Mouse (Mus musculus): ENCODE measurements around the gene Slc9a9. TPM values are rescaled to one million over a fixed set of nuclear protein-coding genes. Genes with fewer than 3 reads are reported as not detected.

The Slc9a9 gene
- polyA plus RNA-seq, 1 experiment from 2014 or later, result 3.7 TPM

DNA sequence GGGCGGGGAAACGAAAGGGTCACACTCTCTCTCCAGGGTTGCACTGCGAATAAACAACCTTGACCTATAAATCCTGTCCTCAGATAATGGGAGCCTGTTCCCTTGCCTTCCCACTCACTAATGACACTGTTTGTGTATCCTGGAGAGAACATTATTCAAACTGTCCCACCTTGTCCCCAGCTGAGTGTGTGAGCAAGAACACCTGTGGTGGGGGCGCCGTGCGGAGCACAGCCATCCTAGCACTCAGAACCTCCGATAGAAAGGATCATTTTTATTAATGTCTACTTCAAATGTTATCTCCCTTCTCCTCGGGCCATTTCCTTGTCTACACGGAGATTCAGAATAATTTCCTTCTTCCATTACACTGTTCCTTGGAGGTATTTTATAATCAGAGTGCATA, 382.5 kb downstream of the Slc9a9 start:
- 89% methylated on average over 9 of the region's 9 CpGs for WGBS
- Histone ChIP-seq H3K4me2 (ENCODE audit: low read length) (no peak overlapping the region), H3K4me3 (replicated peaks; ENCODE audit: low read length) (no peak overlapping the region), H3K36me3 (ENCODE audit: control insufficient read depth, insufficient read depth) (no peaks in the 10 kb centered on the region), H3K9me3 (ENCODE audit: control insufficient read depth, low read length) (no peaks in the 10 kb centered on the region), H3K9ac (replicated peaks; ENCODE audit: low read depth, low read length) (no peak overlapping the region), H3K27me3 (replicated peaks; ENCODE audit: control insufficient read depth, insufficient read depth, low read length) (no peaks in the 10 kb centered on the region), H3K4me1 (replicated peaks; ENCODE audit: control insufficient read depth, insufficient read depth, low read length) (peaks cover 3% of the 10 kb centered on the region; the same call in 1 of the 2 replicates), H3K27ac (ENCODE audit: low read length) (no peak overlapping the region)
- ATAC-seq, result no peak

DNA sequence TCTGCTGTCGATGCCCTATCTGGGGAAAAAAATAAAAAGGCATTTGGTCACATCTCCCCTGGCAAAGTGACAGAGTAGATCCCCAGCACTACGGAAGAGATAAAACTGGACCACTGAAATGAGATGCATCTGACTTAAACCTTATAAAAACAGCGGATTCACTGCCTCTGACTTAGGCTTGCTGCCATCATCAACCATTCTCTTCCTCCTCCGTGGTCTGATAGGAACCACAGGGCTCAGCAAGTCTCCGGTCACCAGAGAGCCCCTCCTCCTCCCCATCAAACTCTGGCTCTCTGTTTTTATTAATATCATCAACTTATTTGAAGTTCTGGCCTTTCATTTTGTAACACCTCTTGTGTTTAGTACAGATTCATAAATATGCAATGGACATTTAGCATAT, 383.5 kb downstream of the Slc9a9 start:
- no peak for ATAC-seq

DNA sequence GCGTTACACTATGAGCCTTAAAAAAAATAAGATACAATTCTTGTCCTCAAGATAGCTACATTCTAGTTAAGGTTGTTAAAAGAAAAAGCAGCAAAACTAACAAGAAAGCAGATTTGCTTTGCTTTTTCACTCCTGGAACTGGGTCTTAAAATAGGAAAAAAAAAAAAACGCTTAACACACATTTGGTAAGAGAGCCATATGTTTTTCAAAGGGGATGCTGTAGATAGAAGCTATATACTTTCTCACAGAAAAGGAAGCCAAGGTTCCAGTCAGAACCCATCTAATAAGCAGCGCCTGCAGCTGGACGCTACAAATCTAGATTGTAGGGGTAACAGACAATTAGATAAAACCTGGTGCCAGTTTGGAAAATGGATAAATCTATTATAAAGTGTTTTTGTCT, 386.1 kb downstream of the Slc9a9 start:
- H3K27me3 ChIP-seq (replicated peaks; ENCODE audit: control insufficient read depth, insufficient read depth, low read length), result no peaks in the 10 kb centered on the region
- peaks cover 3% of the 10 kb centered on the region; the same call in 1 of the 2 replicates for H3K4me1 ChIP-seq (replicated peaks; ENCODE audit: control insufficient read depth, insufficient read depth, low read length)
- no peak overlapping the region for H3K27ac ChIP-seq (ENCODE audit: low read length)
- WGBS, result 71% methylated on average over 4 of the region's 4 CpGs
- H3K4me3 ChIP-seq (replicated peaks; ENCODE audit: low read length), result no peak overlapping the region
- H3K9ac ChIP-seq (replicated peaks; ENCODE audit: low read depth, low read length), result no peak overlapping the region
- H3K4me2 ChIP-seq (ENCODE audit: low read length), result no peak overlapping the region
- ATAC-seq, result peak; percentile 49; the same call in 1 of the 2 replicates
- H3K36me3 ChIP-seq (ENCODE audit: control insufficient read depth, insufficient read depth), result no peaks in the 10 kb centered on the region
- H3K9me3 ChIP-seq (ENCODE audit: control insufficient read depth, low read length), result no peaks in the 10 kb centered on the region

More for the DNA sequence above, 383.5 kb downstream of the Slc9a9 start:
- no peak overlapping the region for H3K4me3 ChIP-seq (replicated peaks; ENCODE audit: low read length)
- peaks cover 3% of the 10 kb centered on the region; the same call in 1 of the 2 replicates for H3K4me1 ChIP-seq (replicated peaks; ENCODE audit: control insufficient read depth, insufficient read depth, low read length)
- 74% methylated on average over 5 of the region's 5 CpGs for WGBS
- H3K36me3 ChIP-seq (ENCODE audit: control insufficient read depth, insufficient read depth), result no peaks in the 10 kb centered on the region
- no peak overlapping the region for H3K9ac ChIP-seq (replicated peaks; ENCODE audit: low read depth, low read length)
- no peaks in the 10 kb centered on the region for H3K27me3 ChIP-seq (replicated peaks; ENCODE audit: control insufficient read depth, insufficient read depth, low read length)
- H3K27ac ChIP-seq (ENCODE audit: low read length), result no peak overlapping the region
- no peak overlapping the region for H3K4me2 ChIP-seq (ENCODE audit: low read length)
- no peaks in the 10 kb centered on the region for H3K9me3 ChIP-seq (ENCODE audit: control insufficient read depth, low read length)

DNA sequence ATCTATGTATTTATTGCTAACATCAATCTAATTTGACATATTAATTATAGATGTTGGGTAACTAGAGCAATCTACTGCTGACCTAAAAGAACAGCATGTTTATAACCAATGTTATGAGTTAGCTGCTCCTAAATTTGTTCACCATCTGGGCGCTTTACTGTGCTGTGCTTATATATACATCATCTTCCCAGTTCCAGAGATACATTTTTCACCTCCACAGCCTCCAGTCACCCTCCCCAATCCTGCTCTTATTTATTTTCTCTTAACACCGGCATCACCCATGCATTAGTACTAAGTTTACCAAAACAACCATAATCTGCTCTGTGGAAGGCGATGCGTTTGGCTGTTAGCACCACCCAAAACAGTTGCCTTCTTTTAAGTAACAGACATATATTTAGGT, 391.0 kb downstream of the Slc9a9 start:
- no peaks in the 10 kb centered on the region for H3K27me3 ChIP-seq (replicated peaks; ENCODE audit: control insufficient read depth, insufficient read depth, low read length)
- H3K9me3 ChIP-seq (ENCODE audit: control insufficient read depth, low read length), result no peaks in the 10 kb centered on the region

DNA sequence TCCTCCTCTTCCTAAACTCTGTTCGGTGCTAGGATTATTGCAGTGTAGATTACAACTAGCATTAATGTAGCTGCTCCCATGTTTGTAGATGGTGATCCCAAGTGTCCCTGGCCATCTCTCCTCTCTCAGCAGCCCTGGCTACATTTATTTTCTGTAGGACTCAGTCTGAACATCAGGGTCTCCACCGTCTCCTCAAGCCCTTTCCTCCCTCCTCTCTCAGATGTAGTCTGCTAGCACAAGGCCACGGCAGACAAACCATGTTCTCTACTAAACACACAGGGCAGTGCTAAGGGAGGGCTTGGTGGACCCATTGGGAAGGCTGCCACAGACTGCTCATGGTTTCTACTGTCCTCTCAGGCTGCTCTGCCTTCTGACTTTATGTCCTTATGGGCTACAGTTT, 397.3 kb downstream of the Slc9a9 start:
- Histone ChIP-seq H3K4me3 (replicated peaks; ENCODE audit: low read length) (no peak overlapping the region), H3K36me3 (ENCODE audit: control insufficient read depth, insufficient read depth) (no peaks in the 10 kb centered on the region), H3K4me1 (replicated peaks; ENCODE audit: control insufficient read depth, insufficient read depth, low read length) (peaks cover 7% of the 10 kb centered on the region; the same call in 1 of the 2 replicates), H3K4me2 (ENCODE audit: low read length) (no peak overlapping the region), H3K9me3 (ENCODE audit: control insufficient read depth, low read length) (peaks cover 3% of the 10 kb centered on the region; the same call in 1 of the 2 replicates), H3K27ac (ENCODE audit: low read length) (no peak overlapping the region), H3K9ac (replicated peaks; ENCODE audit: low read depth, low read length) (no peak overlapping the region), H3K27me3 (replicated peaks; ENCODE audit: control insufficient read depth, insufficient read depth, low read length) (no peaks in the 10 kb centered on the region)
- whole genome bisulfite sequencing, result 72% methylated on average over 2 of the region's 3 CpGs
- no peak for ATAC-seq

More for the DNA sequence above, 391.0 kb downstream of the Slc9a9 start:
- no peaks in the 10 kb centered on the region for H3K4me1 ChIP-seq (replicated peaks; ENCODE audit: control insufficient read depth, insufficient read depth, low read length)
- H3K36me3 ChIP-seq (ENCODE audit: control insufficient read depth, insufficient read depth), result no peaks in the 10 kb centered on the region
- ATAC-seq, result no peak
- H3K9ac ChIP-seq (replicated peaks; ENCODE audit: low read depth, low read length), result no peak overlapping the region
- H3K4me2 ChIP-seq (ENCODE audit: low read length), result no peak overlapping the region
- H3K27ac ChIP-seq (ENCODE audit: low read length), result no peak overlapping the region
- no peak overlapping the region for H3K4me3 ChIP-seq (replicated peaks; ENCODE audit: low read length)
- 90% methylated on average over 4 of the region's 4 CpGs for WGBS

DNA sequence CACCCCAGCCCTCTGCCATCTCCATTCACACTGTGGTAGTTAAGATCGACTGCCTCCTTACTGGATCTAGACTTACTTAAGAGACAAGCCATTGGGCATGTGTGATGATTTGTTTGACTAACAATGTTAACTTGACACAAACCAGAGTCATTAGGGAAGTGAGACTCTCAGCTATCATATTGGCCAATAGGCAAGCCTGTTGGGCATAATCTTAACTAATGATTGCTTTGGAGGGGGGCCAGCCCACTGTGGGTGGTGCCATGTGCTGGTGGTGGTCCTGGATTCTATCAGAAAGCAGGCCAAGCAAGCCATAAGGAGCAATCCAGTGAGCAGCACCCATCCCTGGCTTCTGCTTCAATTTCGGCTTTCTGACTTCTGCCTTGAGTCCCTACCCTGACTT, 398.8 kb downstream of the Slc9a9 start:
- 90% methylated on average over 2 of the region's 2 CpGs for whole genome bisulfite sequencing
- no peak overlapping the region for H3K4me3 ChIP-seq (replicated peaks; ENCODE audit: low read length)
- no peaks in the 10 kb centered on the region for H3K27me3 ChIP-seq (replicated peaks; ENCODE audit: control insufficient read depth, insufficient read depth, low read length)
- no peak overlapping the region for H3K27ac ChIP-seq (ENCODE audit: low read length)
- no peak overlapping the region for H3K4me2 ChIP-seq (ENCODE audit: low read length)
- peaks cover 3% of the 10 kb centered on the region; the same call in 1 of the 2 replicates for H3K9me3 ChIP-seq (ENCODE audit: control insufficient read depth, low read length)
- peaks cover 7% of the 10 kb centered on the region; the same call in 1 of the 2 replicates for H3K4me1 ChIP-seq (replicated peaks; ENCODE audit: control insufficient read depth, insufficient read depth, low read length)
- no peak overlapping the region for H3K9ac ChIP-seq (replicated peaks; ENCODE audit: low read depth, low read length)
- no peaks in the 10 kb centered on the region for H3K36me3 ChIP-seq (ENCODE audit: control insufficient read depth, insufficient read depth)
- ATAC-seq, result no peak

DNA sequence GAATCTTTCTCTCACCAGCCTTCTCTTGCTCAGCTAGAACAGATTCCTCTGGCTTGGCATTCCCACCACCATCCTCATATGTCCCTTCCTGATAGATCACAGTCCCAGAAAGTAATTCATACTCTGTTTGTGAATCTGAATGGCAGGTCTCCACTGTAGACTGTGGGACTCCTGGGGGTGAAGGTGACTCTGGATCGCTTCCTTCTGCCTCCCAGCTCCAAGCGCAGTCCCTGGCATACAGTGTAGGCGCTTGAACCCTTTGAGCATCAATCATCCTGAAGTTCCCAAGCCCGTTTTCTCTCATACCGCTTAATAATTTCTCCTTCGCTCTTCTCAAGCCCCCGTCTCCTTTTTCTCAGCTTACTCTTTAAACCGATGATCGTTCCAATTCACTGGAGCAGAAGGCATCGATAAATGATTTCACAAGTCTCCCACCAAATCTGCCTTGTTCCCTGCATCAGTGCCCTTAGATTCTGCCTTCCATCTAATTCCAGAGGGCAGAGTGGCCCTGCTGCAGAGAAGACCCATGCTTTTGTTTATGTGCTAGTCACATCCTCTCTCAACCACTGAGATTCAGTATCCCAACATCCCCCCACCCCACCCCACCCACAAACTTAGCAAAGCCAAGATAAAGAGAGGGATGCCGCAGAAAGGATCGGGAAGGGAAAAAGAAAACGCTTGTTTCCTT, 401.3 kb downstream of the Slc9a9 start:
- H3K27ac ChIP-seq (ENCODE audit: low read length), result no peak overlapping the region
- H3K27me3 ChIP-seq (replicated peaks; ENCODE audit: control insufficient read depth, insufficient read depth, low read length), result no peaks in the 10 kb centered on the region
- H3K9me3 ChIP-seq (ENCODE audit: control insufficient read depth, low read length), result peaks cover 3% of the 10 kb centered on the region; the same call in 1 of the 2 replicates
- peaks cover 15% of the 10 kb centered on the region for H3K4me1 ChIP-seq (replicated peaks; ENCODE audit: control insufficient read depth, insufficient read depth, low read length)
- WGBS, result 56% methylated on average over 13 of the region's 13 CpGs
- no peak for ATAC-seq
- H3K9ac ChIP-seq (replicated peaks; ENCODE audit: low read depth, low read length), result no peak overlapping the region
- no peaks in the 10 kb centered on the region for H3K36me3 ChIP-seq (ENCODE audit: control insufficient read depth, insufficient read depth)
- H3K4me2 ChIP-seq (ENCODE audit: low read length), result no peak overlapping the region
- H3K4me3 ChIP-seq (replicated peaks; ENCODE audit: low read length), result no peak overlapping the region

DNA sequence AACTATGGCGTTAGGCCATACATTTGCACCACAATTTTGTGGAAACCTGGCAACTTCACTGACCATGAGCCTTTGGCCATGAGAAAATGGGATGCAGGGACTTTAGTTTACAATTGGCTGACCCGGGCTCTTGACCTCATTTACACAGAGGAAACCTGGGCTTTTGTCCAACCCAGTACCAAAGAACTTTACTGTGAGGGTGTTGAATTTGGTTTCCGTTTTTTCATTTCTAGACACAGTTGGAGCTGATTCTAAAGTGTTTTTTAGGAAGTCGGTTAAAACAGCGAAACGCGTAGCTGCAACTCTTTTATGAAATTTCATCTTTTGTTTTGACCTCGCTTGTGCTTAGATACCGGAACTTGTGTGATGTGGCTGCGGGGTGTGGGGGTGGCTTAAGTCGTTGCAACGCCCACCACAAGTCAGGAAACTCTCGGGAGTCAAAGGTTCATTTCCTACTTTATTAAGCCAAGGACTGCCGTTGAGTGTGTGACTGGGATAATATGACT, 402.8 kb downstream of the Slc9a9 start:
- Histone ChIP-seq H3K4me2 (ENCODE audit: low read length) (no peak overlapping the region), H3K9ac (replicated peaks; ENCODE audit: low read depth, low read length) (no peak overlapping the region), H3K4me1 (replicated peaks; ENCODE audit: control insufficient read depth, insufficient read depth, low read length) (peaks cover 20% of the 10 kb centered on the region), H3K27ac (ENCODE audit: low read length) (no peak overlapping the region), H3K4me3 (replicated peaks; ENCODE audit: low read length) (no peak overlapping the region), H3K36me3 (ENCODE audit: control insufficient read depth, insufficient read depth) (no peaks in the 10 kb centered on the region), H3K9me3 (ENCODE audit: control insufficient read depth, low read length) (peaks cover 3% of the 10 kb centered on the region; the same call in 1 of the 2 replicates), H3K27me3 (replicated peaks; ENCODE audit: control insufficient read depth, insufficient read depth, low read length) (no peaks in the 10 kb centered on the region)
- WGBS, result 76% methylated on average over 14 of the region's 14 CpGs
- ATAC-seq, result no peak

DNA sequence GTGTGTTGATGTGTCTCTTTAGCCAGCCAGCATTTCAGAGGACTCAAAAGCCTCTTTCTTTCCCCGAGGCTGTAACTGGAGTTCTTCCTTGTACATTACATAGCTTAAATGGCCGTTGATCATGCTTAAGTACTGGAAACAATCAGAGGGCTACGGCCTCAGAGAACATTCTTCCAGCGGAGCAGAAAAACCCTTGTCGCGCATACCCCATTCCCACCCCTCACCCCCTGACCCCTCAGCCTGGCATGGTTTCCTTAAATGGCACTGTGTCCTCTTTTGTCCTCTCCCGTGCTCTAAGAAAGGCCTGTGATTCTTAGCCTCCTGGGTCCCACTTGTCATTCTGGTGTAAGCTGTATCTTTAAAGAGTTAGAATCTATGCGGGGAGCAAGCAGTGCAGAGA, 404.0 kb downstream of the Slc9a9 start:
- Histone ChIP-seq H3K4me2 (ENCODE audit: low read length) (no peak overlapping the region), H3K9ac (replicated peaks; ENCODE audit: low read depth, low read length) (no peak overlapping the region), H3K4me3 (replicated peaks; ENCODE audit: low read length) (no peak overlapping the region), H3K36me3 (ENCODE audit: control insufficient read depth, insufficient read depth) (no peaks in the 10 kb centered on the region), H3K9me3 (ENCODE audit: control insufficient read depth, low read length) (peaks cover under 1% of the 10 kb centered on the region; the same call in 1 of the 2 replicates), H3K27ac (ENCODE audit: low read length) (no peak overlapping the region), H3K27me3 (replicated peaks; ENCODE audit: control insufficient read depth, insufficient read depth, low read length) (no peaks in the 10 kb centered on the region), H3K4me1 (replicated peaks; ENCODE audit: control insufficient read depth, insufficient read depth, low read length) (peaks cover 20% of the 10 kb centered on the region)
- WGBS, result 12% methylated on average over 8 of the region's 8 CpGs
- no peak for ATAC-seq

All from forebrain, embryonic 16.5 days (tissue).